Mouse (Mus musculus) spleen, adult 18-20 months (tissue): ENCODE data around the gene Barx1.

ENCODE experiments used
- DNase-seq, 2 experiments: peaks; one replicate each; pipeline ENCODE4 v3.0.0; 2022; ENCODE audit warnings: mixed read lengths in 2 of 2

Barx1 gene

DNA sequence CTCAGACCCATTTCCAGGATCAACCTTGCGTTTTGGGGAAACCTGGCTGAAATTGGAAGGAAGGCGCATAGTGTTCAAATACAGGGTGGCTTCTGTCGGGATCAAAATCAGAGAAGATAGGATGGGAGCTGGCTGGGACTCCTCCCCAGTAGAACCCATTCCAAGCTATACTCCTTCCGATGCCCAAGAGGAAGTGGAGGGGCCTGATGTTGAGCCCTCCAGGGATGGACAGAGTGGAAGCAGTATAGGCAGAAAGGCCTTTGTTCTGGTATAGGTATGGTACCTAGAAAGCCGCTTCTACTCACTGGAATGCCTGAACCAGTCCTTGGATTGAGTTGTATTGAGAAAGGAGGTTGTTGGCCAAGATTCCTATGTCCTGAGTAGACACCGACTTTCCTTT lies 2.1 kb upstream of the Barx1 start:
- DNase-seq = no peak

DNA sequence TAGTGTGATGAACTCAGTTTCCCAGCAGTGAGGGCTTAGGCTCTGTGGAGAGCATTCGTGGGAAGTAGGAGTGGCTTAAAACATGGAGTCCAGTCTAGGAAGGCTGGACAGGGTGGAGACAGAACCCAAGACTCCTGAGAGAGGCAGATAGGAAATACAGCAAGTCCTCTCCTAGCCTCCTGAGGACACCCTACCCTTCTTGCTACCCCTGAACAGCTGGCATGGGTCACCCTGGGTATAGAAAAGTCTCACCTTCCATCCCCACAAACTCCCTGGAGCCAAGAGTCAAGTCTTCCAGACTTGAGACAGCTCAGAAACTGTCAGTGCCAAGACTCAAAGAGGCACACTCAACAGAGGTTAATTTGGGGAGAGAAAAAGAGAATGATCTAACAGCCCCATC lies 1.2 kb upstream of the Barx1 start:
- DNase-seq = no peak

GRCm38 (mm10) chr13:48663211-48663987 lies 601 bp downstream of the Barx1 start:
- no peak for DNase-seq

GRCm38 (mm10) chr13:48663988-48664339 lies 1.2 kb downstream of the Barx1 start:
- no peak for DNase-seq

DNA sequence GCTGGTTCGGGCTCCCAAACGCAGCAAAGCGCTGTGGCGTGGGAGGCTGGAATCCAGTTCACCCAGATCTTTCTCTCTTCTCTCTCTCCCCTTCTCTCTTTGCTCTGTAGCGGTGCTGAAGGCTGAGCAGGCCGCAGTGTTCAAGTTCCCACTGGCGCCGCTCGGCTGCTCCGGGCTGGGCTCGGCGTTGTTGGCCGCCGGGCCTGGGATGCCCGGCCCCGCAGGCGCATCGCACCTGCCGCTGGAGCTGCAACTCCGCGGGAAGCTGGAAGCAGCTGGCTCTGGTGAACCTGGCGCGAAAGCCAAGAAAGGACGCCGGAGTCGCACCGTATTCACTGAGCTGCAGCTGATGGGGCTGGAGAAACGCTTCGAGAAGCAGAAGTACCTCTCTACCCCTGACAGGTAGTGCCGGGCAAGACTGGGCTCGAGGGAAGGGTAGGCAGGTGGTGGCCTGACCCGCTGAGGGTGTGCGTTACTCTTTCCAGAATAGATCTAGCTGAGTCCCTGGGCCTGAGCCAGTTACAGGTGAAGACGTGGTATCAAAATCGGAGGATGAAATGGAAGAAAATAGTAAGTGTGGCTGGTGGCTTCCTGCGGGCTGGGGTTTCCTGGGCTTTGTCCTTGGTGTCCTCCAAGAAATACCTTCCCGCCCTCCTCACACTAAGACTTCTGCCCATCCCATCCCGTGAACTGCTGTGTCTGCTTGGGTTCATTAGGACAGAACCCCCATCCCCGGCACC lies 2.3 kb downstream of the Barx1 start:
- no peak for DNase-seq

DNA sequence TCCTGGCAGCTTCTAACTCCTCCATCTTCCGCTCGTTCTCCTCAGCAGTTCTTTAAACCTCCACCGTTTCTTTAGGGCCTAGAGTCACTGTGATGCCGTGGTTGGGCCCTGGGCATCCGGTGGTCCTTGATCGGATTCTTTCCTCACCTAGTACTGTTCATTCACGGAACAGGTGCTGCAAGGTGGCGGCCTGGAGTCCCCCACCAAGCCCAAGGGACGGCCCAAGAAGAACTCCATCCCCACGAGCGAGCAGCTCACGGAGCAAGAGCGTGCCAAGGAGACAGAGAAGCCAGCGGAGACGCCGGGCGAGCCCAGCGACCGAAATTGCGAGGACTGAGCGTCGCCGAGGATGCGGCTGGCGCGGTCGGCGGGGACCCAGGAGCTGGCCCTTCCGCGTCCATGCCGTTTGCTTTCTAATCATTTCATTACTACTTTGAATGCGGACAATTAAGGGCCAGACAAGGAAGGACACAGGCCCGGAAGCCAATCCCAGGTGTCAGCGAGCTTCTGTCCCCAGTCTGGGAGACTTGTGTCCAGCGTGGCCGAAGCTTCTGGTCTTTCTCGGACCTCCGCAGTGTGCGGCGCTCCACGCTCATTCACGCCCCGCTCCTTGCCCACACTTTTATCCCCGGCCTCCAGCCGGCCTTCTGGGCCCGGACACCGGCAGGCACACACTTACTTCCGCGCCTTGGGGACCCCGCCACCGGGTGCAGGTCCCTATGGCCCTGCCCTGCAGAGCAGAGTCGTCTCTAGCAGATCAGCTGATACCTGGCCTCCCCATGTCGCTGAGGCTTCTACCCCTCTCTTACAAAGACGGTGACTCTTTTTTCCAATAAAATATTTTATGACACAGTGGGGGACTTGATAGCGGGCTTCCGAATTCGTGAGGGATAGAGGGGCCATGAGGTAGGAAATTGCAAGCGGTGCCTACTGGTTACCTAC lies 3.1 kb downstream of the Barx1 start:
- no peak for DNase-seq

GRCm38 (mm10) chr13:48667461-48667860 lies 4.7 kb downstream of the Barx1 start:
- no peak for DNase-seq

- DNase-seq = no peak
Measured at GRCm38 (mm10) chr13:48668091-48668975, 5.5 kb downstream of the Barx1 start.

DNA sequence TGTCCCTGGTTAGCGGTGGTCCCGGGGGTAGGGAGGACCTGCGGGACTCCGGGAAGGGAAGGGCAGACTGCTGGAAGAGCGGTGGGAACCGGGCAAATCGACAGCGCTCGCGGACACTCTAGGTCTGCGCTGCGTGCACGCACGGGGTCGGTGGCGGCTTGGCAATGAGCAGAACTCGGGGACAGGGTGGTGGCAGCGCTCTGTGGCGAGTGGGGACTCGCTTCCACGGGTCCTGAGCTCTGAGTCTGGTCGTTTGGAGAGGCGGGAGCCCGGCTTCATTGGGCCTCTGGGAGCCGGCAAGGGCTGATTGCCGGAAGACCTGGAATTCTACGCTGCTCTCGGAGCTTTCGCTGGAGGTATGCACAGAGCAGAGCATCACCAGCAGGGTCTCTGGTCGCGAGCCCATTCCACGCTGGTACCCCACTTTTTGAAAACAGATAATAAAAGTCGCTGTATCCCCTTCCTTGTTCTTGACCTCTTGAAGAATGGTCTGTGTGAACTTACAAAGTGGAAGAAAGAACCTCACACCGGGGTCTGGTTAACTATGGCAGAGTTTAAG lies 6.3 kb downstream of the Barx1 start:
- DNase-seq = no peak

- DNase-seq = no peak
Measured at GRCm38 (mm10) chr13:48672312-48672840, 9.6 kb downstream of the Barx1 start.

GRCm38 (mm10) chr13:48674609-48675008 lies 11.8 kb downstream of the Barx1 start:
- DNase-seq = no peak

GRCm38 (mm10) chr13:48679351-48679750 lies 16.6 kb downstream of the Barx1 start:
- DNase-seq = no peak

DNA sequence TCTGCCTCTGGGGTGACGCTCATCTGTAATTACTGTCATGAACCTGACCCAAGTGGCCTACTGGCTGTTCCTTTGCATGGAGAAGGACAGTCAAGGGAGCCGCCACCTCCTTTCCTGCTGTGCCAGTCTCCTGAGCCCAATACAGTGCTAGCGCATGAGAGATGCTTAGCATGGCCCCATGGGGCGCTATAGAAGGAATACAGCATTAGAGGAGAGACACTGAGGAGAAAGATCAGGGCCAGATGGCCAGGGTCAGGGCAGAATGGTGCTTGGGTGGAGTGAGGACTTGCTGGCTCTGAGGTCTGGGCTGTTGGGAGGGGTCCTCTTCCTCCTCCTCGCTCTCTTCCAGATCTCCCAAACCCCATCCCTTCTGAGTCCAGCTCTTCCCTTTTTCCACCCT lies 23.9 kb downstream of the Barx1 start:
- no peak for DNase-seq

DNA sequence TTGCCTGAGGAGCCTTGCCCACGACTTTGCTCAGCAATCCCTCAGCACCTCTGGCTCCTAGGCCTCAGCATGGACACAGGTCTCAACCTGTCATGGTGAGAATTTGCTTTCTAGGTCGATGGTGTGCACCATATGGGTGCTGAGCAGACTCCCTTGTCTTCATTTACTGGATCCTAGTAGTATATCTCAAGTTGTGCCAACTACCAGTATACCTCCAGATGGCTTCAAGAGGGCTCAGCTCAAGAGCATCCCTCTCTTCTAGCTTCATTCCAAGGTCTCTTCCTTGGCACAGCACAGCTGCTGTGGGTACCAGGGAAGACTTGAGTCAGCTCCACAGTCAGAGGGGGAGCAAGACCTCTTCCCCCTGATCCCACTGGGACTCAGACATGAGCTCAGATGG lies 29.2 kb downstream of the Barx1 start:
- no peak for DNase-seq

DNA sequence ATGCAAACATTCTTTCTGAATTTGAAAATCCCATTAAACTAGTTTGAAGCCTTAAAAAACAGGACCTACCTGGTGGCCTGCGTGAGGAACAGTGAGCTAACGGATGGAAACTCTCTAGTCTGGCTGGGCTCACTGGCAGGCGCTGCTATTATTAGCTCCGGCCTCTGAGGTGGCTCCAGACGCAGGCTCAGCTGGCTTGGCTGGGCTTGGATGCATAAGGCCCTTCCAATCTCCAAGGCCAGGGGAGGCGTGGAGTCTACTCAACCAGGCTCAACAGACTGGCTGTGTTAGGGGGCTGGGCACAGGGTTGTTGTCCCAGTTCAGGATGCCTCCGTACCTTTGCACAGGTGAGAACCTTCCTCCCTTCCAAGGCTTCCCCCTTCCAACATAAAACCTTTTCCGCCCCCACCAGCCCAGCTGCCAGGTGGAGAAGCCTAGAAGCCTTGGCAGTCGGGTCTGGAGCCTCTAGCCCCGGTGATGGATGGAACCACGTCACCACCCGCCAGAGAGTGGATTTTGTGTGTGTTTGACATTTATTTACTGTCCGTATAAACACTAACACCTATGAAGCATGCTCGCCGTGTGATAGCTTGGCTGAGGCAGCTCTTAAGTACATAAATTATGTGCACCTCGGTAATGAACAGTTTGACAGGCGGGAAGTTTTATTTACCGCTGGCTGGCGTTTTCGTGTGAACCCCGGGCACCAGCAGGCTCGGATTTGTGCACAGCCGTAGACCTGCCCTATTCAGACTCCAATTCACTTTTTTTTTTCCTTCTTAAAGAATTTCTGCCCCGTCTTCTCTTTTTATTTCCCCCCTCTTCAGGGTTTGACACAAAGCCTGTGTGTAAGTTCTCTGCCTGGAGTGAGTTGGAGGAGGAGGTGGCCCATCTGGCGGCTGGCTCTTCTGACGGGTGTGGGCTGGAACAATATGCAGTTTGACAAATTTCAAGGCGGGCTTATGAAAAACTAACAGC lies 31.6 kb downstream of the Barx1 start:
- DNase-seq = no peak

DNA sequence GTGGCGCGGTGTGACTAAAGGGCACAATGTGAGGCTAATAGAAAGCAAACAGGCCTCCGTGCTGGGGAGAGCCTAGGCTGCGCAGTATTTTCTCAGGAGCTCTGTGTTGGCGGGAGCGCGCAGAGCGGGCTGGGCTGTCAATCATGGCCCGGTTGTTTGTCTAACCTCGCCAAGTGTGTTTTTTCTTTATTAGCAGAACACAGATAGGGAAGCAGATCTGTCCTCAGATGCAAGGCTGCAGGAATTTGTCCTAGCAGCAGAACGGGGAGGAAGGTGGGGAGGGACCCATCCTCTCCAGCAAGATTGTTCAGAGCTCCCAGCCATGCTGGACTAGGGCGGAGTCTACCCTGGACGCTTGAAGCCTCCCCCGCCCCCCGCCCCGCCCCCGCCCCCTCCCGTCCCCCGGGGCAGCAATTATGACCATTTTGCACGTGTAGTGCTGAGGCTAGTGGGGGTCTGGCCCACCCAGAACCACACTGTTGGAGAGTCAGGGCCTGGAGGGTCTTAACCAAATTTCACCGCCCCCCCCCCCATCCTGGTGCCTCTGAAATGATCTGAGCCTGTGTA lies 43.7 kb downstream of the Barx1 start:
- DNase-seq = no peak

GRCm38 (mm10) chr13:48712675-48713074 lies 49.9 kb downstream of the Barx1 start:
- DNase-seq = no peak

- DNase-seq = no peak
Measured at GRCm38 (mm10) chr13:48716075-48716474, 53.3 kb downstream of the Barx1 start.
